Mouse (Mus musculus) midbrain, embryonic 15.5 days (tissue): ENCODE measurements around the gene Lrwd1. TPM values are rescaled to one million over a fixed set of nuclear protein-coding genes. Genes with fewer than 3 reads are reported as not detected.

Source experiments
- ATAC-seq: fragments of 200-750 bp; cut with Nextera tagmentation; replicated peaks from 2 replicates; pipeline ENCODE4 v1.8.0; 2017; ENCODE audit warnings: moderate TSS enrichment
- H3K27ac ChIP-seq: fragments of 300-500 bp; sonication (generic); 2 replicates; pipeline ENCODE4 v1.5.1; 2015; ENCODE audit warnings: mild to moderate bottlenecking, inconsistent platforms
- H3K27me3 ChIP-seq: fragments of 300-500 bp; sonication (generic); replicated peaks from 2 replicates; pipeline ENCODE4 v1.6.1; 2015; ENCODE audit warnings: inconsistent platforms
- H3K36me3 ChIP-seq: fragments of 300-500 bp; sonication (generic); replicated peaks from 2 replicates; pipeline ENCODE4 v1.6.1; 2015; ENCODE audit warnings: inconsistent platforms
- H3K4me1 ChIP-seq: fragments of 300-500 bp; sonication (generic); 2 replicates; pipeline ENCODE4 v1.6.1; 2015; ENCODE audit warnings: inconsistent platforms
- H3K4me2 ChIP-seq: fragments of 300-500 bp; sonication (generic); 2 replicates; pipeline ENCODE4 v1.6.1; 2015; ENCODE audit warnings: inconsistent platforms, mild to moderate bottlenecking, moderate library complexity
- H3K4me3 ChIP-seq: fragments of 300-500 bp; sonication (generic); 2 replicates; pipeline ENCODE4 v1.5.1; 2015; ENCODE audit warnings: mild to moderate bottlenecking, inconsistent platforms
- H3K9ac ChIP-seq: fragments of 300-500 bp; sonication (generic); 2 replicates; pipeline ENCODE4 v1.6.1; 2015; ENCODE audit warnings: mild to moderate bottlenecking, inconsistent platforms
- H3K9me3 ChIP-seq: fragments of 300-500 bp; sonication (generic); 2 replicates; pipeline ENCODE4 v1.6.1; 2016; ENCODE audit warnings: inconsistent platforms
- WGBS: fragments of 180-500 bp; shearing (Covaris S2); methylation state at CpG from one replicate; pipeline ENCODE4 v1.1.7; 2015; ENCODE audit warnings: mixed read lengths; 5-methylcytosine and 5-hydroxymethylcytosine counted together
- microRNA-seq: library from miRNA; unstranded; fragments of <30 nt; microRNA quantifications from one replicate; pipeline ENCODE4, GENCODE M21; 2016
- polyA plus RNA-seq: library from polyadenylated mRNA; unstranded; fragments of >200 nt; fragmentation: Nextera tagmentation; extraction: Ambion mirVana; gene quantifications from 2 replicates; pipeline ENCODE4 v1.2.1, GENCODE M21; 2015

The Lrwd1 gene
- polyA plus RNA-seq, 1 experiment from 2014 or later = 28.6 TPM

GRCm38 (mm10) chr5:136082345-136082744, 53.5 kb downstream of the Lrwd1 start:
- no peak for ATAC-seq
- H3K4me3 ChIP-seq = no peak overlapping the region
- no peaks in the 10 kb centered on the region for H3K27me3 ChIP-seq
- no peaks in the 10 kb centered on the region for H3K9me3 ChIP-seq
- no peak overlapping the region for H3K4me2 ChIP-seq
- H3K27ac ChIP-seq = no peak overlapping the region
- WGBS = 79% methylated on average over 4 of the region's 4 CpGs
- H3K36me3 ChIP-seq = no peaks in the 10 kb centered on the region
- peaks cover 26% of the 10 kb centered on the region for H3K4me1 ChIP-seq
- no peak overlapping the region for H3K9ac ChIP-seq

GRCm38 (mm10) chr5:136078136-136078535, 57.7 kb downstream of the Lrwd1 start:
- 93% methylated on average over 5 of the region's 5 CpGs for WGBS
- ATAC-seq = no peak
- no peak overlapping the region for H3K4me2 ChIP-seq
- no peaks in the 10 kb centered on the region for H3K36me3 ChIP-seq
- H3K27ac ChIP-seq = no peak overlapping the region
- no peak overlapping the region for H3K4me3 ChIP-seq
- H3K4me1 ChIP-seq = peaks cover 1% of the 10 kb centered on the region; the same call in 1 of the 2 replicates
- no peak overlapping the region for H3K9ac ChIP-seq
- no peaks in the 10 kb centered on the region for H3K9me3 ChIP-seq
- no peaks in the 10 kb centered on the region for H3K27me3 ChIP-seq

GRCm38 (mm10) chr5:136077001-136077550, 58.8 kb downstream of the Lrwd1 start:
- WGBS = 91% methylated on average over 9 of the region's 9 CpGs
- H3K27ac ChIP-seq = no peak overlapping the region
- no peak for ATAC-seq

GRCm38 (mm10) chr5:136076284-136076683, 59.6 kb downstream of the Lrwd1 start:
- 54% methylated on average over 7 of the region's 7 CpGs for WGBS
- no peak for ATAC-seq
- Histone ChIP-seq H3K36me3 (no peaks in the 10 kb centered on the region), H3K4me3 (no peak overlapping the region), H3K27me3 (no peaks in the 10 kb centered on the region), H3K27ac (no peak overlapping the region), H3K9me3 (no peaks in the 10 kb centered on the region), H3K4me2 (no peak overlapping the region), H3K9ac (no peak overlapping the region), H3K4me1 (no peaks in the 10 kb centered on the region)

More at GRCm38 (mm10) chr5:136077001-136077550, 58.8 kb downstream of the Lrwd1 start:
- Histone ChIP-seq H3K4me1 (no peaks in the 10 kb centered on the region), H3K27me3 (no peaks in the 10 kb centered on the region), H3K9ac (no peak overlapping the region), H3K9me3 (no peaks in the 10 kb centered on the region), H3K4me3 (no peak overlapping the region), H3K36me3 (no peaks in the 10 kb centered on the region), H3K4me2 (no peak overlapping the region)

- ATAC-seq = no peak
- H3K27me3 ChIP-seq = no peaks in the 10 kb centered on the region
- H3K9me3 ChIP-seq = no peaks in the 10 kb centered on the region
- H3K4me1 ChIP-seq = no peaks in the 10 kb centered on the region
- H3K4me2 ChIP-seq = no peak overlapping the region
- H3K4me3 ChIP-seq = no peak overlapping the region
- no peaks in the 10 kb centered on the region for H3K36me3 ChIP-seq
- no peak overlapping the region for H3K9ac ChIP-seq
- 89% methylated on average over 5 of the region's 5 CpGs for WGBS
- H3K27ac ChIP-seq = no peak overlapping the region
Observed at GRCm38 (mm10) chr5:136075076-136075475, 60.8 kb downstream of the Lrwd1 start.

GRCm38 (mm10) chr5:136073526-136073925, 62.3 kb downstream of the Lrwd1 start:
- Histone ChIP-seq H3K9ac (no peak overlapping the region), H3K36me3 (no peaks in the 10 kb centered on the region), H3K4me3 (no peak overlapping the region), H3K9me3 (no peaks in the 10 kb centered on the region), H3K27me3 (no peaks in the 10 kb centered on the region; the same call in 1 of the 2 replicates), H3K27ac (no peak overlapping the region), H3K4me2 (no peak overlapping the region), H3K4me1 (no peaks in the 10 kb centered on the region)
- 67% methylated on average over 11 of the region's 11 CpGs for WGBS
- no peak for ATAC-seq

- H3K4me3 ChIP-seq = no peak overlapping the region
- WGBS = 56% methylated on average over 6 of the region's 6 CpGs
- ATAC-seq = no peak
- H3K4me1 ChIP-seq = no peaks in the 10 kb centered on the region
- no peaks in the 10 kb centered on the region; the same call in 1 of the 2 replicates for H3K27me3 ChIP-seq
- no peaks in the 10 kb centered on the region for H3K9me3 ChIP-seq
- no peaks in the 10 kb centered on the region for H3K36me3 ChIP-seq
- H3K4me2 ChIP-seq = no peak overlapping the region
- no peak overlapping the region for H3K9ac ChIP-seq
- no peak overlapping the region for H3K27ac ChIP-seq
Observed at GRCm38 (mm10) chr5:136073051-136073450, 62.8 kb downstream of the Lrwd1 start.

Small RNAs within 50 kb of the gene (microRNA-seq; reads per million reads assigned to microRNA genes)
- gene Mir7035 = 1.1 reads per million

Other genes with a start within 250 kb of the Lrwd1 start
- 13.4 and 13.9 TPM in 2 replicates for gene Hspb1, start 248.2 kb downstream of the Lrwd1 start, polyA plus RNA-seq
- 845 and 866 TPM in 2 replicates for gene Ywhag, start 201.5 kb downstream of the Lrwd1 start, polyA plus RNA-seq
- gene Ssc4d, start 161.5 kb downstream of the Lrwd1 start, polyA plus RNA-seq = 1.4 and 2.2 TPM in 2 replicates
- 0.17 and 0.21 TPM in 2 replicates for gene Zp3, start 156.0 kb downstream of the Lrwd1 start, polyA plus RNA-seq
- gene Dtx2, start 141.3 kb downstream of the Lrwd1 start, polyA plus RNA-seq = 26.8 and 27.5 TPM in 2 replicates
- gene Upk3b, start 97.6 kb downstream of the Lrwd1 start, polyA plus RNA-seq = not detected in 2 replicates
- not detected in 2 replicates for gene Upk3bl, start 81.6 kb downstream of the Lrwd1 start, polyA plus RNA-seq
- 22.0 and 22.8 TPM in 2 replicates for gene Rasa4, start 52.2 kb downstream of the Lrwd1 start, polyA plus RNA-seq
- 196 and 200 TPM in 2 replicates for gene Polr2j, start 19.4 kb downstream of the Lrwd1 start, polyA plus RNA-seq
- gene Alkbh4, start 72 bp upstream of the Lrwd1 start, polyA plus RNA-seq = 22.3 and 22.8 TPM in 2 replicates
- 52.0 and 53.2 TPM in 2 replicates for gene Orai2, start 34.6 kb upstream of the Lrwd1 start, polyA plus RNA-seq
- 54.8 and 55.6 TPM in 2 replicates for gene Prkrip1, start 62.9 kb upstream of the Lrwd1 start, polyA plus RNA-seq
- 31.4 and 33.2 TPM in 2 replicates for gene Sh2b2, start 110.5 kb upstream of the Lrwd1 start, polyA plus RNA-seq